Mouse (Mus musculus): ENCODE data around the gene Hmgcs1.

Gene Hmgcs1

DNA sequence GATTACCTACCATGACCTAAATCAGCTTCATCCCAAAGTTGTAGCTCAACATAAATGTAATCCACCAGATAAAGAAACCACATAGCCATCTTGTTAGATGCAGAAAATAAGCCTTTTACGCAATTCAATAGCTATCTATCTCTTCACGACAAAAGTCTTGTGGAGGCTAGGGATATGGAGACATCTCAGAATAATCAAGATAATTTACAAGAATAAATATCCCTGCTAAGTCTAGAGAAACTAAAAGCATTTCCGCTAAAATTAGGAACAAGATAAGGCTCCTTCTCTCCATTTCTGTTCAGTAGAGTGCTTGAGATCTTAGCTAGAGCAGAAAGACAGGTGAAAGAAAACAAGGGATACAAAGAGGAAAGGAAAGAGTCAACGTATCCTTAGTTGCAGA is 56.8 kb downstream of the Hmgcs1 start:
- in situ Hi-C loops (cut with MboI, MseI): no loop called here

DNA sequence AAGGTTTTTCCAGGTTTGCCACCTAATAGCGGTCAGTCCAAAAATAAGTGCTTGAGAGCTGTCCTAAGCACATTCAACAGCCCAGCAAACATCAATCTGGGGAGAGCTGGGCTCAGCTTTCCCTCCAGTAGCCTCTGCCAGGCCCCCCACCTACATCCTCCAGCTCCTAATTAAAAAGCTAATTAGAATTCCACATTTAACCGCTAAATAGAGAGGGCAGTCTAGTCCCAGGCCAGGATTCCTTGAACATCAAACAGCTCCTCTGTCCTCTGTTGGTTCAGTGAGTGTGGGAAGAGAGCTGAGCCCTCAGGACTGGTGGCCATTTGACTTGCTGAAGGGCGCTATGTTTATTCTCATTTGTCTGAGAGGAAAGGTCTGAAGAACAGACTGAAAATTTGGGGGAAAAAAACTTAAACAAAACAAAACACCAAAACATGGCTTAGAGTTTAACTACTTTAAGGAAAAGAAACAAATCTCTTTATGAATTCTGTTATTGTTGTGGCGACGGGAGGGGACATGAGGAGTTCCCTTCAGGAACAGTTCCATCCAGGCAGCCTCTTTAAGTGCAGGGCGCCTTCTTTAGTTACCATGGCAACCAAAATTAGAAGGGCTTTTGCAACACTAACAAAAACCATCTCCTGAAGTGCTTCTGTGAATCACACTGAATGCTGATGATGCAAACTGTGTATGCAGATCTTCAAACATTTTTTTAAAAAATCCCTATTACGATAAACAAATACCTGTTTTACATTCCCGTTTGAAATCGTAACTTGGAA is 63.9 kb downstream of the Hmgcs1 start:
- in situ Hi-C loops (cut with MboI, MseI): no loop called here

DNA sequence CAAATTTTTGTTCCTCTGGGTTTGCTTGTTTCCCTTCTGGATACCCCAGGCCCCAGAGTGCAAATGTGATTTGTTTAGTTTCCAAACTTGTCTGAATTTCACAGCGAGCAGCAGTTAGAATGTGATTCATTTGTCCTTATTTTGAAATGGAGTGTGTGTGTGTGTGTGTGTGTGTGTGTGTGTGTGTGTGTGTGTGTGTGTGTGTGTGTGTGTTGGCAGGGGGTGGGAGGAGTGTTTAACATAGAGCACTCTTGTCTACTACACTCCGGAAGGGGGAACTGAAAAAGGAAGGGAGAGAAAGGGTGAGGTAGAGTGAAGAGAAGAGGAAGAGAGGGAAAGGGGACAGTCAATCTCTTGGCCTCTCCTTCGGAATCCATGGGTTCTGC is 64.4 kb downstream of the Hmgcs1 start:
- in situ Hi-C loops (cut with MboI, MseI): no loop called here

GRCm38 (mm10) chr13:119755141-119755547 is 65.0 kb downstream of the Hmgcs1 start:
- in situ Hi-C loops (cut with MboI, MseI): no loop called here

DNA sequence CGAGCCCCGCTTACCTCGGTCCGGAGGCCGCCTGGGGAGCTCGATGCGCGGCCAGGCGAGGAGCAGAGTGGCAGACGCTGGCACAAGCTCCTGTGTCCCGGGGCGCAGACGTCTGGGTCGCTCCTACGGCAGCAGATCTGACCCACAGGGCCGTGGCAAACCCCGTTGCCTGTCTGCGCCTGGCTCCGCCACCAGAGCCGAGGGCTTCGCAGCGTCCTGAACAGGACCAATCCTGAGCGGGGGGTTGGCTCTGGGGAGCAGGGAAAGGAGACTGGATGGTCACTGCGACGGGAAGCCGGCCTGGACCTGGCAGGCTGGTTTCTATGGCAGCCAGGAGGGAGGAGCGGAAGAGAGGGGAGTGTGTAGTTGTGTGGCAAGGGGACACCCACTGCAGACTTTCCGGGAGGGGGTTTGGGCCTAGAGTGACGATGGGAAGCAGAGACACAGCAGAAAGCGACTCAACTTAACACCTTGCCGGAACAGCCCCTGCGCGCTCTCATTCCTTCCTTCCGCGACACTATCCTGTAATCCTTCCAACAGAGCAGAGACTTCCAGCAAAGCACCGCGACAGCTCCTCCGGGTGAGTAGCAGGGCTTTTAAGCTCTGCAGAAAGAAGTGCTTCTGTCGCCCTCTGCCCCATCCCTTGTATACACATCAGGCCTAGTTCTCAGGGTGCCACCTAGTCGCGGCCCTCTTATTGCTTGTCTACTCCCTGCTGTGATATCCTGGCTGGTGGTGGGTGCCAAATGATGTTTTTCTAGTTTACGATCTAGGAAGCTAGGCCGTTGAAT is 65.7 kb downstream of the Hmgcs1 start, which contains the start of gene Nim1k:
Gene Nim1k, minus strand, starts transcription at position 202 of the 791 bp plus-strand sequence.
- in situ Hi-C loops (cut with MboI, MseI): no loop called here

GRCm38 (mm10) chr13:119756831-119757230 is 66.7 kb downstream of the Hmgcs1 start:
- in situ Hi-C loops (cut with MboI, MseI): no loop called here

Measured in regulatory T cell (primary cell).